Mouse (Mus musculus) layer of hippocampus, adult 9-10 months (tissue): ENCODE measurements around the gene 2210407C18Rik.

Experiments used
- DNase-seq: peaks from one replicate; pipeline ENCODE4 v3.0.0; 2022; ENCODE audit warnings: low spot score

The 2210407C18Rik gene

DNA sequence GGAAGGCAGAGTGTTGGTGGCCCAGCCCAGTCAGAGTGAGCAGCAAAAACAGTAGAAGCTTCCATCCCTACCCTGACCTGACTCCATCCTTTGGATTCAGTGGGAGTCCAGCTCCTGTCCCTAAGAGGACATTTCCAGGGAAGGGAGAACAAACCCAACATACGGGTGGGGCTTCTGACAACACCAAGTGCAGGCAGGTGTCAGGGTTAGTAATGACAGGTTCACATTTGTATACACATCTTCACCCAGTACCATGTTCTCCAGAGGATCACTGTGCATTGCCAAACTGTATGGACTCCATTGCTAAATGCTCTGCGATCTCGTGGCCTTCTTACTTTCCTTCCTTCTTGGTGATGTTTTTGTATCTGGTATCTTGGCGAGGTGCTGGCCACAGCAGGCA is at the start of gene 2210407C18Rik:
TSS of gene 2210407C18Rik (minus strand) at position 101 of the 400 bp plus-strand sequence.
- DNase-seq, result no peak

DNA sequence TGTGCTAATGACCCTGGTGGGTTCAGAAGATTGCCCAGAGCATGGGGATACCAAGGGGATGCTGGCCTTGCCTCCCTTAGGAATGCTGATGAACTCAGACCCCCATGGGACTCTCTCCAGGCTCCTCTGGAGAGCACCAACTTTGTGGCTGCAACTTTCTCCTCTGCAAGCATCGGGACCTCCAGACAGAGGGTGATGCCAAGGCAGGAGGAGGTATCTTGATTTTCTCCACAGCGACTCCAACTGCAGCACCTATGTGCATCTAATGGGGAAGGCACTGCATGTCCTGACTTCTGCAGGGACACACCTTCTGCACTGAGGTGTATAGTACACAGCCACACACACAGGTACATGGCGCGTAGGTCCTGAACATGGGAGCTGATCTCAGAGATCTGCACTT is 42.7 kb upstream of the 2210407C18Rik start, which contains the start of gene Olfr322:
TSS of gene Olfr322 (plus strand) at position 187 of the 400 bp plus-strand sequence.
- DNase-seq, result no peak

DNA sequence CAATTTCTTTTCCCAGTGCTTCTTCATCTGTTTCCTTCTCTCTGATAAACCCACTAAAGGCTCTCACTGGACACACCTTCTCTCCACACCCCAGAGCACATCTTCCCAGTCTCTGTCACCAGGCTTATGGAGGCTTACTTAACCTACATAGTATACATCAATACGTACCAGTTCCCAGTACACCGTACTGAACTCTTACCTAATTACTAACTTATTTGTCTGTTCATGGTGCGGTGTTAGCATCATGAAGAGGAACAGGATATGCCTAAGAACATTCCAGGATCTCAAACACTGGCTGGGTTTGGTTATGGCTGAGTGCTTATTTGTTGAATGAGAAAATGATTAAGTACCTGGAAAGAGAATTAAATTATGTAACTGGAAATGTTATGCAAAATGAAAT is 39.3 kb upstream of the 2210407C18Rik start:
- no peak for DNase-seq

DNA sequence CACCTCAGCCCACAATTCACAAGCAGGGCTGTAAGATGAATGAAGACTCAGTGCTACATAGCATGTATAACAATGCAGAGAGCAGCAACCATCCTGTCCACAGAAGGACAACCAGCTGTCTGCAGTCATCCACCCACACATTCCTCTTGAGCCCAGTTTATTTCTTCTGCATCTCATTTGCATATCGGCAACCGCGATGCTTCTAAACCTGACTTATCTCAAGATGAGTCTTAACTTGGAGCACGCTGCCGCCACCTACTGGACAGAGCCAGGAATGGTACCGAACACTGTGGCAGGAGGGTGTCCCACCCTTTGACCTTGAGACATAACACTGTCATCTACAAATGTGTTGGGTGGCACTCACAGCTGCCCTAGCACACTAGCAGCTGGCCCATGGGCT is 27.5 kb upstream of the 2210407C18Rik start:
- no peak for DNase-seq

DNA sequence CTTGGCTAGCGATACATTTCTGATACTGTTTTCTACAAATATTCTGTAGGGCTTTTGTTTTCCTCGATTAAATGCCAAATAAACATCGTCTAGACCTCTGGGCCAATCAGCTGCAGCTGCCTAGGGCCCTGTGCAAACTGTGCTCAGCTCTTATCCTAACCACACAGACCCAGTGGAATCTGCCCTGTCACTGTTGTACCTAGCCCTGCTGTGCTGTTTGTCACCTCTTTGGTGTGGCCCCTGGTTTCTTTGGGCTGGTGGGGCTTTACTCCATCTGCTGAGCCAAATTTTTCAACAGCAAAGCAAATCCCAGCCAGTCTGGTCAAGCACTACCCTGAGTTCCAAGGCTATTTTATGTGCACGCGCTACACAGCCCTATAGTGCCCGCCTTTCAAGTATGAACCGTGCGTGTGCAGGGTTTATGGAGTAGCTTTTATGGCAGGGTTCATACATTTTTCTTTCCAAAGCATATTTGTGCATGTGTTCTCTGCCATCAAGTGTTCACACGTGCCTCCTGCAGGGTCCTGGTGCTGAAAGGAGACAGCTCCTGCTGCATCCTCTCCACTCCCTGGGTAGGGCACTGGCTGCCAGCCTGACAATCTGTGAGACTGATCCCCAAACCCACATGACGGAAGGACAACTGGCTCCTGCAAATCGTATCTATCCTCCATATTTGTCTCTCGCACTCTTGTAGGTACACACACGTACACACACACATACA is 25.9 kb upstream of the 2210407C18Rik start:
- DNase-seq, result no peak

DNA sequence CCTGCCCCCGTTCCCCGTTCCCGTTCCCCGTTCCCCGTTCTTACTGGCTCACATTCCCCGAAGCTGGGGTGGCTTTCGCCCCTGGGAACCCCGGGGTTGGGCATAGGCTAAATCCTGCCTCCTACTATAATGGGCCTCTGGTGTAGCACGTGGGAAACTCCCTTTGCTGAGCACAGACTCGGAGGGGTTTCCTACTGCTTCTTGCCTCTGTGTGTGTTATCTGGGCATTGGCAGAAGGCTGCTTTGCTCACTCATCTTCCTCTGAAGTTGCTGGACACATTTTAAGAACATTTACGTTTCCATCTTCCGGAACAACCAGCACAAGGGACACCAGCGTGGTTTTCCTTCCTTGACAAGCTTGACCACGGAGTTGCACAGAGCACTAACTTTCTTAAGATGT is 25.2 kb upstream of the 2210407C18Rik start:
- no peak for DNase-seq

DNA sequence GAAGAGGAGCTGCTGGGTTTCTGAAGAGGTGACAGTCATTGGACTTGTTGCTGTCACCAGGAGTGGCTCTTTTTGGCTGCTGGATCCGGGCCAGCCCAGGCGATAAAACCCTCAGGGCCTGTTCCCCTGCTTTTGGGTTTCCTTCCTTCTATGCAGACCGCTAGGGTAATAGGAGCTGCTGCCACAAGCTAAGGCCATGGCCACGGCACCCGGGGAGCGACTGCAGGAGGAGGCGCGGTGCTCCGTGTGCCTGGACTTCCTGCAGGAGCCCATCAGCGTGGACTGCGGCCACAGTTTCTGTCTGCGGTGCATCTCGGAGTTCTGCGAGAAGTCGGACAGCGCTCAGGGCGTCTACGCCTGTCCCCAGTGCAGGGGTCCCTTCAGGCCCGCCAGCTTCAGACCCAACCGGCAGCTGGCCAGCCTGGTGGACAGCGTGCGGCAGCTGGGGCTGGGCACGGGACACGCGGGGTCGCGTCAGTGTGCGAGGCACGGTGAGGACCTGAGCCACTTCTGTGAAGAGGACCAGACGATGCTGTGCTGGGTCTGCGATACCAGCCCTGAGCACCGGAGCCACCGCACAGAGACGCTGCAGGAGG is 24.5 kb upstream of the 2210407C18Rik start, which contains the start of gene Trim58:
TSS of gene Trim58 (plus strand) at position 194 of the 596 bp plus-strand sequence.
- no peak for DNase-seq

DNA sequence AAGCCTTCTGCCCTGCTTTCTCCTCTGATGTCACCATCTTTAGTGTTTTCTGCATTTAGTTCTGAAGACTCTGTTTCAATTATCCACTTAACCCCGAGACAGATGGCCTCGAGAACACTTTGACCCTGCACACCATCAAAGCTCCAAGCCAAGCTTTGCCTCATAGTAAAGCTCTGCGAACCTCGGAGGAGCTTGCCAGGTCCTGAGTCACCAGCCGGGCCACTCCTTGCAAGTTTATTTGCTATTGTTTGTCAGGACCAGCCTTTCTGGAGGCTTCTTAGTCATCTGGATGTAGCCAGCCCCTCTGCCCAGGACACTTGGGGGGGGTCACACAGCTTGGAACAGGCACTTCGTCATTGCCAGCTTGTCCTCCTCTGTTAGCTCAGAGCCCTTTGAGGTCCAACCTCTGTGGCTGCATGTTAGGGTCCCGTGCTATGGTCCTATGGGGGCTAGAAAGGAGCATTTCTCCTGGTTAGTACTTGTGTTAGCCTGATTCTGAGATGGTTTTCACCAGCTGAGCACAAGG is 22.4 kb upstream of the 2210407C18Rik start:
- DNase-seq, result no peak

DNA sequence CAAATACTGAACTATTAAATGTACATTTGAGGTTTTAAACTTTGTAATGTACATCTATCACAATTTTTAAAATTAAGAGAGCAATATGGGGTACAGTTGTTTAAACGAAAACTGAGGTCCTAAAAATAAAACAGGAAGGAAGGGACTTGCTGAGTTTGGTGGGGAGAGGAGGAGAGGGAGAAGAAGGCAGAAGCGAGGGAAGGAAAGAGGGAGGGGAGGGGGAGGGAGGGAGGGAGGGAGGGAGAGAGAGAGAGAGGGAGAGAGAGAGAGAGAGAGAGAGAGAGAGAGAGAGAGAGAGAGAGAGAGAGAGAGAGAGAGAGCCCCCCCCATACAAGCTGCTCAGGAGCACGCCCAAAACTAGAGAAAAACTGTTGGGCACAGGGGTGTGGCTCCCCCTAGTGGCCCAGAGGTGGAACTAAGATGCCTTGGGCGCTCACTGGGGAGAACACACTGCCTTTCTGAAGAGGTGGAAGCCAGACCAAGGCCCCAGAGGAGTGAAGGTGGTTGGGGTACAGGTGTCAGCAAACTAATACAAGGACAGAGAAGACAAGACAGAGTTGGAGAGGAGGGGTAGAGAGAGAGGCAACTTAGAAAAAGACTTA is 20.6 kb upstream of the 2210407C18Rik start:
- DNase-seq, result no peak

DNA sequence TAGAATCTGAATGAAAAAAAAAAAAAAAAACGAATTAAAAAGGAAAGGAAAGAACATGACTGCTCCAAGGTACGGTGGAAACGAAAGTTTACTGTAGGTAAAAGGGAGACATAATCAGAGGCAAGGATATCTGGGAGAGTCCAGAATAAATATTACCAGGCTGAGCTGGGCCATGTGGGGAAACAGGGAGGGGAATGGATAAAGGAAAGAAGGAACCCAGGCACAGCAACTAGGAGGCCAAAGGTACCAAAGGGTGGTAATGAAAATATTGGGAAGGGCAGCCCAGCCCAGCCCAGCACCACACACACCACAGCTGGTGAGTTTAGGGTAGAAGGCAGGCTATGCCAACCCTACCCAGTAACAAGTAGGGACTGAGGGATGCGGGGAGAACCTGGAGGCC is 19.0 kb upstream of the 2210407C18Rik start:
- no peak for DNase-seq

DNA sequence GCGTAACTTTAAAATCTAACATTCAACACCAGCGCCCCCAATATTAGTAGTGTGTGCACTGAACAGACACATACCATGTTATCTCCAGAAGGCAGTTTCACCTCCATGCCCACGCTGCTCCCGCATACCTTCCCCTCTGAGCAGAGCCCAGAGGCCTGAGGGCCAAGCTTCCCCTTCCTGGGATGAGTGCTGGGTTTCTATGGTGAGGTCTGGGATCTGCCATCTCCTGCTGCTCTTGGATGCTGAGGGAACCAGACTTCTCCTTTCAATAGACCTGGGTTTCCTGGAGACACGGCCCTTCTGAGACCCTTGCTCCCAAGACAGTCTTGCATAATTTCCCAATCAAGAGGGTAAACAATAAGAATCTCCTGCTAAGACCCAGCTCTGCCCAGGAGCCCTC is 14.5 kb upstream of the 2210407C18Rik start, which contains the start of gene Olfr323:
TSS of gene Olfr323 (minus strand) at position 101 of the 400 bp plus-strand sequence.
- DNase-seq, result no peak

DNA sequence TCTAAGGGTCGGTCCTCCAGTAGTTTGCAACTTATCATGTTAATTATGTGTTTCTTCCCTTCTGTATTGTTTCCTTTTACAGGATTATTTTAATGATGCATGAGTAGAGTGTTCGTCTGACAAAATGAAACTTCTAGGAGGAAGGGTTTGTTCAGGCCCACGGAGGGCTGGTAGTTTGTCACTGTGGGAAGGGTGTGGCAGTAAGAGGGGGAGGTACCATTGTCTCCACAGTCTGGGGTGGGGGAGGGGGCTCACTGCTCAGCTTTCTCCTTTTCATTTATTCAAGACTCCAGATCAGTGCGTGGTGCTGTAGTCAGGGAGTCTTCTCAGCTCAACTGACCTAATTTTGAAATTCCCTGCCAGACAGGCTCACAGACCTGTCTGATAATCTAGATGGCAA is 10.3 kb upstream of the 2210407C18Rik start:
- no peak for DNase-seq

DNA sequence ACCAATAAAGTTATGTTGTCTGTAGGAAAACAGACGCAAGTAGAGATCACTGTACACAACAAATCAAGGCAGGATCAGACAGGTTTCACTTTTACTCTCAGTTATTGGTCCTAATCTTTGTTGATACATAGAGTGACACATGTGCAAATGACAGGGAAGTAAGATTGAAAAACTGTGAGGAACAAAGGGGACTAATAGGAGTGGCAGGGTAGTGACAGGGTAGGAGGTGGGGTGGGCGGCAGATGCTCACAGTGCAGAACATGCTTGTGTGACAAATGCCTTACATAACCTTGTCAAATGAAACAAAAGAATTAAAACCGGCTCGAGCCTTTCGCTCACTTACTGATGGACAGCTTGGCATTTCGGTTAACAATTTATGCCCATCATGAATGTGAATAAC is 2.9 kb upstream of the 2210407C18Rik start:
- no peak for DNase-seq

DNA sequence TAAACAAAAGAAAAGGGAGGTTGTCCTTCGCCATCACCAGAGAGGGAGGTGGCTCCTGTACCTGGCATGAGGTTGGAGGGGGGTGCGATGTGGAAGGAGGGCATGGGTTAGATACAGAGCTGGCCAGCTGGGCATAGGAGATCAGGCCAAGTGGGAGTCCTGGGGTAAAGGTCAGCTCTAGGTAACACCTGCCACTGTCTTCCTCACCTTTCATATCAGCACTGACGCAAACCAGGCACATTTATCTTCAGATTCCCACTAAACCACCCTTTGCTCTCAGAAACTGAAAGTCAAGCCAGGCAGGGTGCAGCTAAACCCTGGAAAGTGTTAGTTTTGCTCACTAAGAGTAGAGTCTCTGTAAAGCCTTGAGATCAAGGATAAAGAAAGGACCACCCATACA is 2.5 kb upstream of the 2210407C18Rik start:
- DNase-seq, result no peak

DNA sequence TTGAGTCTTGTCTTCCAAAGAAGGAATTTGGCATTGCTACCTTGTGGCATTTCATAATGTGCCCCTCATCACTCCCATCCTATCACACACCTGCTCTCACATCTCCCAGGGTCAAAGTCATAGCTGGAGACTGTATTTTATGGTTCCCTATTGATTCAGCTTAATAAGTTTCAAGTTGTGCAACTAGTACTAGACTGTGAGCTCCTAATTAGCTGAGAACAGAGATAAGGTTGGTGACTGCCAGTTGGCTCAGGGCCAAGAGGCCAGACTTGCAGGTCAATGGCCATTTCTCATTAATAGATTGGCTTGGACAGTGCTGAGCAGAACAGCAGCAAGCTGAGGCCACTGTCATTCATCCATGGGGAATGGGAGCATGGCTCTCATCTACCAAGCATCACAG is 1.3 kb downstream of the 2210407C18Rik start:
- no peak for DNase-seq

DNA sequence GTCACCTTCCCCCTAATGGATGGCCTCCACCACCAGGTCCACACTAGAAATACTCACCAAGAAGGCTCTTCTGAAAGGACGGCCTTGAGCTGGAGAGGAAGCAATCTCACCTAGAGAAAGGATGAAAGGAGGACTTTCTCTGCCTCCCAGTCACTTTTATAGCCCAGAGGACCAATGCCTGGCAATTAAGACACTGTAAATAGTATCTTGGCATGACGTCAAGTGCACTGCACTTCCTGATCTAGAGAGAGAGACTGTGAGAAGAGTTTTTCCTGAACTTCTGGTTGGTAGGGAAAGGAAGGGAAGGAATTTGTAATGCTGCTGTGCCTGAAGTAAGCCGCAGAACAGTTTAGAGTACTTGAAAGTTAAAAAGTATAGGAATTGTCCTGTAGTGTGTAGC is 2.5 kb downstream of the 2210407C18Rik start:
- no peak for DNase-seq

DNA sequence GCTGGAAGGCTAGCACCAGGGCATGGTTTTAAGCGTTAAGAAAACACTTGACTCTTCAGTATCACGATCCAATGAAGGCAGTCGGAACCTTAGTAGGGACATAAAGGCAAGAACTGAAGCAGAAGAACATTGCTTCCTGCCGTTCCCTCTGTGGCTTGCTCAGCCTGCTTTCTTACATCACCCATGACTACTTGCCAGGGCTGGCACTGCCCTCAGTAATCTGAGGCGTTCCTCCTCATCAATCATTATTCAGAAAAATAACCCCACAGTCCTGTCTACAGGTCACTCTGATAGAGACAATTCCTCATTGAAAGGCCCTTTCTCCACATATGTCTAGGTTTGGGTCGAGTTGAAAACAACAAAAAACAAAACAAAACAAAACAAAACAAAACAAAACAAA is 8.8 kb downstream of the 2210407C18Rik start:
- no peak for DNase-seq

DNA sequence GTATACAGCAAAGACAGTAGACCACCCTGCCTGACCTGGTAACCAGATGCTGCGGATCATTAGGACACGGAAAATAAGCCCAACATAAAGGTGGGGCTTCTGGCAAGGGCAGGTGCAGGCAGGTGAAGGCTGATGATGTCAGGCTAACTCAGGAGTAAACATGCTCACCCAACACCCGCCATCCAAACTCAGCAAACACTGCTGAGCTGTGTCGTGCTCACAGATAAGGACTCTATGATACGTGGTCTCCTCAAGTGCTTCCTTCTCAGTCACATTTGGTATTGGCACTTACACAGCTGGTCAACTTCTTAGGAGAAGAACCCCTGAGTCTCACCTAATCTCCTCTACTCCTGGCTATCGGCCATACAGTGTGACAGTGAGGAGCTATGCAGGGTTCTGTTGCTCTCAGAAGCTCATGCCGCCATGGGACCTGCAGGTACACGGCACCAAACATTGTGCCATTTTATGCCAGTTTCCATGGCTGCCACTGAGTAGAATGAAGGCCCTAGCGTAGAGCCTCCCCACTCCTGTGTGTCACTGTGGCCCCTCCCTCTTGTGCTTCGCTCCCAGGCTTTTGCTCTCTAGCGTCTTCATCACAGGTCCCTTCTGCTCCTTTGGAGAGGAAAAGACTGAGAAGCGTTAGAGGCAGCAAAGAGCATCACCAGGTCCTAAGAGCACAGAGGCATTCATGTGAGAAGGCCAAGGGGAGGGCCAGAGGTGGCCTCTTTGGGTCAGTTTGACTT is 9.5 kb downstream of the 2210407C18Rik start:
- DNase-seq, result no peak

DNA sequence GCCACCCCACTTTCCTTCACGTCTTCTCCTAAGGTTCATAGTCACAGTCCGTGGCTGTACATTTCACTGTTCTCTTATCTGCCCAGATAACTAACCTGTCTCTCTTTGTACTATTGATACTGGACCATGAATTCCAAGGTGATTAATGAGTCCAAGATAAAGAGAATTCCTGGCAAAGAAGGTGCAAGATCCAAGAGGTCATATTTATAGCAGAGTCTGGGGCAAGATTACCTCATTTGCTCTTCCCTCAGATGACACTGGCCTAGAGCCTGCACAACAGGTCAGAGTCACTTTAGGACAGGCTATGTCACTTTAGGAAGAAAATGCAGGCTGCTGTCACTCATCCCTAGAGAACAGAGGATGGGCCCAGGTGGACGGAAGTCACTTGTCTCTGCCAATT is 10.6 kb downstream of the 2210407C18Rik start:
- DNase-seq, result no peak

DNA sequence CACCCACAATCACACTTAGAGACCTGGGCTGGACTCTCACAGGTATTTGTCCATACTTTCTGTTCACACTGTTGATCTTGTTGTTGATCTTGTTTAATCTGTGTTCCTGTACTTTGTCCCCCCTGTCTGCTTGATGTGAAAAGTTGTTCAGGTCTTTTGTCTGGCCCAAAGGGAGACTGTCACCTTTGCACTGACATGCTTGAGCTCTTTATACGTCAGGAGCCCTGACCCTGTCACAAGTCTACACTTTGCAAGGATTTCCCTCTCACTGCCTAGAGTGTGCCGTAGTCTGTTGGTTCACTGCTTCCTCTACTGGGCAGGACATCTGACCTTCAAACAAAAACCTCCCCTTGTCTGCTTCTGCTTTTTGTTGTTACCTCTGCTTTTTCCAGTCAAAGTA is 11.2 kb downstream of the 2210407C18Rik start:
- no peak for DNase-seq

DNA sequence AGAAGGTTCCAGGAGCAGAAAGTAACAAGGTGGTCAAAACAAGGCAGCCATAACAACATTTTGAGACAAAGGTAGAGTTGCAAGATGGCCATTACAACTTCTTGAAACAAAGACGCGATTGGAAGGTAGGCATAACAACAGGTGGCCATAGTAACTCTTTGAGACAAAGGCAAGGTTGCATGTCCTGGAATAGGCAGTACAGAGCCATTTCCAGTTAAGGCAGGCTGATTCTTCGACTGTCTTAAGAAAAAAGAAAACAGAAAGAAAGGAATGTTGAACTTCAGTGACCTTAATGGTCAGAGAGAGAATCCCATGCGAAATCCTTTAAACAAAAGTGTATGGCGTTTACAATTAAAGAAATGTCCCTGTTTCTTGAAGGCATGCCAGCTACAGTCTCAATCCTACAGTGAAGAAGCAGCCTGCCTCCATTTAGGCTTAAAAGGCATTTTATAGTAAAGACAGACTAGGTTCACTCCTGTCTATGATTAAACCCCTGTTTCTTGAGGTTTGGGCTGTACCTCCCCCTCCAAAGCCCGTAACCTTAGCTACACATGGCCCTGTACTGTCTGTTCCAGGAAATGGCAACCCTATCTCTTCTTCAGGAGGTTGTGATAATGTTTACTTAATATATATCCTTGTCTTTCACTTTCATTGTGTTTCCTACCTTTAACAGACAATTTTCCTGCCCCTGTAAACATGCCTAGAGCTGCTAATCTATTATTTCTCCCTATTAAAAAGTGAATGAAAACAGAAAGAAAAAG is 12.9 kb downstream of the 2210407C18Rik start:
- no peak for DNase-seq

DNA sequence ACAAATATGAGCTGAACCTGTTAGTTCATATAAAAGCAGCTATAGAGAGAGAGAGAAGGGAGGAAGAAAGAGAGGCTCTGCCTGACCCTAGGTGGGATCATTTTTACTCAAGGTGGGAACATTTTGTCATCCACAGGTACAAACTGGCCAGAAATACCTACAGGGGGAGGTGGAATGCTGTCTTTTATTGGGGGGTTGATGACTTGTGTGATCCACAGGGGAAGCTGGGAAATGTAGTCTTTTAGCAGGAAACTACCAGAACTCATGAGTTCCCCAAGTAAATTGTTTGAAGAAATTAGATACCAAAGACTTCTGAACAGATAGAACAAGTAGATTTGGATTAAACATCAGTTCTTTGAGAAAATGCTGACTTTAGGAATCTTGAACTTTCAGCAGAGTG is 13.8 kb downstream of the 2210407C18Rik start:
- DNase-seq, result no peak
